In the genomic region with DNA sequence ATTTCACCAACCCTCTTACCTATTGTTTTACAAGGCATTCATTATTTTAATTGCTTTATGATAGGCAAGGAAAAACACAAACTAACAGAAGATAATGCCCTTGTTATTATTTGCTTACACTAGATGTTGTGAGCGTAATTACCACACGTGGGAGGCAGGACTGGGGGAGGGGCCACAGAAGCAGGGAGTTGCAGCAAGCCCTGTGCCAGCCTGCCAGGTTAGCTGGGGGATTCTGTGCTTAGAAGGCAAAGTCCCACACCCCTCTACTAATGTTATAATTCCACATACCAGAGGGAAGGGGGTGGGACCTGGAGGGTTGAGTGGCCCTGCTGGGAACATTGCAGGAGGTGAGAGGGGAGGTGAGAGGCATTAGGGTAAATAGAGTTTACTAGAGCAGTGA, we compare ENCODE assay signal across 23 mouse cellular contexts.
DNase-seq lines count a peak whose midpoint lies in the region; ATAC-seq and TF ChIP-seq lines count a peak whose summit lies in the region.
"Had no signal": no experiment of that assay in that cellular context is flagged by ENCODE, and none has a peak within 500 bp of the region (broad histone marks: within the 10 kb centered on the region; RNA-seq: fewer than 3 reads in every experiment).

No protein-coding gene starts in this region.

- no peak overlapping the region for H3K4me2 ChIP-seq in hindbrain, embryonic 13.5 days
- H3K4me2 ChIP-seq in hindbrain, postnatal 0 days (ENCODE audit: low read depth, low read length): no peak overlapping the region
- H3K4me2 ChIP-seq in hindbrain, embryonic 16.5 days (ENCODE audit: low read length): no peak overlapping the region
- no peak overlapping the region for H3K4me2 ChIP-seq in hindbrain, embryonic 12.5 days (replicated peaks)
- H3K4me2 ChIP-seq in limb, embryonic 12.5 days: peak overlapping the region; percentile 10; the same call in 1 of the 2 replicates
- H3K4me2 ChIP-seq: forebrain, embryonic 13.5 days; heart, embryonic 12.5 days; heart, embryonic 15.5 days had no signal

- H3K27me3 ChIP-seq in hindbrain, embryonic 13.5 days: no peaks in the 10 kb centered on the region
- no peaks in the 10 kb centered on the region for H3K27me3 ChIP-seq in hindbrain, postnatal 0 days (ENCODE audit: insufficient read depth, low read length)
- no peaks in the 10 kb centered on the region for H3K27me3 ChIP-seq in hindbrain, embryonic 16.5 days (replicated peaks; ENCODE audit: control insufficient read depth, insufficient read depth, low read length)
- no peaks in the 10 kb centered on the region for H3K27me3 ChIP-seq in hindbrain, embryonic 12.5 days
- H3K27me3 ChIP-seq in limb, embryonic 12.5 days: peaks cover 13% of the 10 kb centered on the region
- H3K27me3 ChIP-seq in limb, embryonic 10.5 days (ENCODE audit: low read depth, poor library complexity, severe bottlenecking): no peaks in the 10 kb centered on the region
- H3K27me3 ChIP-seq: forebrain, embryonic 13.5 days; heart, embryonic 12.5 days had no signal

- 0 out of 2 replicates have a peak overlapping the region, but pooled peaks have one; percentile 5 for H3K9ac ChIP-seq in hindbrain, embryonic 13.5 days
- H3K9ac ChIP-seq in hindbrain, postnatal 0 days (replicated peaks; ENCODE audit: low read length): no peak overlapping the region
- no peak overlapping the region for H3K9ac ChIP-seq in hindbrain, embryonic 16.5 days (ENCODE audit: low read depth, low read length)
- H3K9ac ChIP-seq in hindbrain, embryonic 12.5 days: no peak overlapping the region
- H3K9ac ChIP-seq in limb, embryonic 12.5 days (replicated peaks): no peak overlapping the region
- H3K9ac ChIP-seq: forebrain, embryonic 13.5 days; heart, embryonic 12.5 days; heart, embryonic 15.5 days had no signal

- 0 out of 2 replicates have a peak, but pooled peaks have one; percentile 21 for ATAC-seq in hindbrain, embryonic 13.5 days (ENCODE audit: low FRiP score)
- no peak for ATAC-seq in hindbrain, postnatal 0 days
- peak; percentile 60; the same call in 1 of the 2 replicates for ATAC-seq in hindbrain, embryonic 16.5 days
- ATAC-seq in hindbrain, embryonic 12.5 days (ENCODE audit: low FRiP score): no peak
- ATAC-seq in limb, embryonic 12.5 days (ENCODE audit: insufficient number of reproducible peaks, insufficient read depth, low FRiP score, low TSS enrichment, low read depth): no peak
- ATAC-seq: activated CD4-positive, CD25-positive, alpha-beta regulatory T cell, adult 4 months; forebrain, embryonic 13.5 days; forebrain, embryonic 16.5 days had no signal

- H3K4me1 ChIP-seq in hindbrain, embryonic 13.5 days (replicated peaks): peaks cover 24% of the 10 kb centered on the region
- peaks cover 9% of the 10 kb centered on the region; the same call in 1 of the 2 replicates for H3K4me1 ChIP-seq in hindbrain, postnatal 0 days (ENCODE audit: insufficient read depth, low read length)
- peaks cover 10% of the 10 kb centered on the region for H3K4me1 ChIP-seq in hindbrain, embryonic 16.5 days (ENCODE audit: control insufficient read depth, insufficient read depth, low read depth, low read length)
- peaks cover 4% of the 10 kb centered on the region; the same call in 1 of the 2 replicates for H3K4me1 ChIP-seq in hindbrain, embryonic 12.5 days
- H3K4me1 ChIP-seq in limb, embryonic 12.5 days (replicated peaks): peaks cover 10% of the 10 kb centered on the region
- peaks cover 8% of the 10 kb centered on the region; the same call in 1 of the 2 replicates for H3K4me1 ChIP-seq in limb, embryonic 10.5 days
- H3K4me1 ChIP-seq: heart, embryonic 12.5 days; heart, embryonic 15.5 days had no signal

- DNase-seq in hindbrain, postnatal 0 days (ENCODE audit: low spot score): no peak
- no peak for DNase-seq in limb, embryonic 10.5 days (ENCODE audit: low spot score)
- DNase-seq in brain, embryonic 14.5 days (ENCODE audit: low read depth): peak; percentile 15
- DNase-seq in gastrocnemius, postnatal 25 days: no peak
- DNase-seq: adrenal gland, adult 8-10 months; adrenal gland, postnatal 25 days; cerebellum, adult 18-20 months; cerebellum, adult 9-10 months; cerebellum, postnatal 14 days; gastrocnemius, postnatal 10 days; heart, adult 11 months; heart, postnatal 10 days; heart, postnatal 36 days had no signal

- peak overlapping the region; percentile 52; the same call in 1 of the 2 replicates for H3K27ac ChIP-seq in hindbrain, embryonic 13.5 days
- no peak overlapping the region for H3K27ac ChIP-seq in hindbrain, postnatal 0 days
- H3K27ac ChIP-seq in hindbrain, embryonic 16.5 days (ENCODE audit: low read depth, low read length): no peak overlapping the region
- H3K27ac ChIP-seq in hindbrain, embryonic 12.5 days: no peak overlapping the region
- H3K27ac ChIP-seq in limb, embryonic 12.5 days: no peak overlapping the region
- H3K27ac ChIP-seq in limb, embryonic 10.5 days: no peak overlapping the region
- H3K27ac ChIP-seq: forebrain, embryonic 10.5 days; forebrain, embryonic 13.5 days; heart, embryonic 15.5 days had no signal

- TF ChIP-seq CTCF in hindbrain, postnatal 0 days (IDR thresholded peaks at IDR 0.05; ENCODE audit: low read depth): no peak
- TF ChIP-seq CTCF in brain, embryonic 14.5 days (IDR thresholded peaks at IDR 0.05; ENCODE audit: borderline replicate concordance, extremely low read depth, insufficient read depth, insufficient read length): no peak

- 42% methylated on average over 2 of the region's 2 CpGs for WGBS in hindbrain, embryonic 13.5 days
- 37% methylated on average over 2 of the region's 2 CpGs for WGBS in hindbrain, postnatal 0 days
- WGBS in hindbrain, embryonic 16.5 days: 37% methylated on average over 2 of the region's 2 CpGs
- 57% methylated on average over 2 of the region's 2 CpGs for WGBS in hindbrain, embryonic 12.5 days
- WGBS in limb, embryonic 12.5 days: 19% methylated on average over 2 of the region's 2 CpGs
- WGBS in limb, embryonic 10.5 days: 26% methylated on average over 2 of the region's 2 CpGs

- no peaks in the 10 kb centered on the region for H3K9me3 ChIP-seq in hindbrain, embryonic 13.5 days
- no peaks in the 10 kb centered on the region for H3K9me3 ChIP-seq in hindbrain, postnatal 0 days (ENCODE audit: low read length)
- H3K9me3 ChIP-seq in hindbrain, embryonic 16.5 days (ENCODE audit: control insufficient read depth, low read length): no peaks in the 10 kb centered on the region
- H3K9me3 ChIP-seq in hindbrain, embryonic 12.5 days (replicated peaks): no peaks in the 10 kb centered on the region
- no peaks in the 10 kb centered on the region for H3K9me3 ChIP-seq in limb, embryonic 12.5 days
- no peaks in the 10 kb centered on the region for H3K9me3 ChIP-seq in limb, embryonic 10.5 days (replicated peaks)
- H3K9me3 ChIP-seq: forebrain, embryonic 10.5 days; forebrain, embryonic 13.5 days; heart, embryonic 12.5 days; heart, embryonic 15.5 days had no signal

- TF ChIP-seq POLR2A in brain, embryonic 14.5 days (IDR thresholded peaks at IDR 0.05; ENCODE audit: borderline replicate concordance, extremely low read depth, insufficient read depth, insufficient read length, poor library complexity, severe bottlenecking): no peak

- no peaks in the 10 kb centered on the region for H3K36me3 ChIP-seq in hindbrain, embryonic 13.5 days
- H3K36me3 ChIP-seq in hindbrain, postnatal 0 days (ENCODE audit: insufficient read depth, low read length): no peaks in the 10 kb centered on the region
- no peaks in the 10 kb centered on the region for H3K36me3 ChIP-seq in hindbrain, embryonic 16.5 days (ENCODE audit: control insufficient read depth, insufficient read depth, low read length)
- no peaks in the 10 kb centered on the region for H3K36me3 ChIP-seq in hindbrain, embryonic 12.5 days
- H3K36me3 ChIP-seq in limb, embryonic 12.5 days: no peaks in the 10 kb centered on the region
- no peaks in the 10 kb centered on the region for H3K36me3 ChIP-seq in limb, embryonic 10.5 days
- H3K36me3 ChIP-seq: forebrain, embryonic 10.5 days; heart, embryonic 12.5 days; heart, embryonic 15.5 days had no signal

- no peak overlapping the region for H3K4me3 ChIP-seq in hindbrain, embryonic 13.5 days
- H3K4me3 ChIP-seq in hindbrain, postnatal 0 days (ENCODE audit: low read length): no peak overlapping the region
- H3K4me3 ChIP-seq in hindbrain, embryonic 16.5 days (ENCODE audit: low read length): no peak overlapping the region
- no peak overlapping the region for H3K4me3 ChIP-seq in hindbrain, embryonic 12.5 days
- H3K4me3 ChIP-seq in limb, embryonic 12.5 days (replicated peaks): no peak overlapping the region
- H3K4me3 ChIP-seq in limb, embryonic 10.5 days: no peak overlapping the region
- H3K4me3 ChIP-seq: forebrain, embryonic 10.5 days; forebrain, embryonic 13.5 days; heart, embryonic 12.5 days; heart, embryonic 15.5 days had no signal

Comparison
In these comparisons a context has a peak if more than half of its experiments do, and no peak if none do; other contexts are left out.
1. ATAC-seq: peak in hindbrain, embryonic 13.5 days (single experiment) and hindbrain, embryonic 16.5 days (single experiment); none in hindbrain, postnatal 0 days (single experiment), hindbrain, embryonic 12.5 days (single experiment) and limb, embryonic 12.5 days (single experiment).